Mouse (Mus musculus) brain, embryonic 18.5 days (tissue): ENCODE measurements around the gene Olfr57.
"Not testable (repeated sequence)": the region's sequence is repeated elsewhere in the genome, so short reads cannot be mapped to it uniquely, and the experiment has no call there.

Experiments
- DNase-seq: peaks from one replicate; pipeline ENCODE4 v3.0.0-alpha.2; 2012; ENCODE audit warnings: low read depth, low spot score

The Olfr57 gene

GRCm38 (mm10) chr10:79028441-79028840 lies at the start of gene Olfr57:
Olfr57 (plus strand) TSS chr10:79028741.
- DNase-seq: no peak

DNA sequence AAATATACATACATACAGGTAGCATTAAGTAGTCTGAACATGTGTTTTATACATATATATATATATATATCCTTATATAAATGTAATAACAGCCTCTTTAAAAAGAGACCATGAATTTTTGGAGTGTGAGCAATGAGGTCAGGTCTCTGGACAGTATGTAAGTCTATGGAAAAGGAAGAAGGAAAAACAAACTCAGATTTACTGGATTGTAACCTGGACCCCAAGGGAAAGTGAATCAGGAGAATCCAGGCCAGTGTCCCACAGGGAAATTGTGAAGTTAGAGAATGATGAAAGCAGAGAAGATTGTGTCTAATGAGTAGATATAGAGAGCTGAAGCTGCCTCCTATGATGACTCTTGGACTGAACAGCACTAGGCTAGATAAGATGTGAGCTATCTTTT lies 47.8 kb upstream of the Olfr57 start, which contains the start of gene Olfr1352:
Gene Olfr1352 (plus strand): TSS at position 301 of the 400 bp plus-strand sequence.
- no peak for DNase-seq

GRCm38 (mm10) chr10:79012172-79012571 lies 16.4 kb upstream of the Olfr57 start, which contains the start of gene Olfr1351:
Olfr1351 (plus strand) TSS chr10:79012472.
- no peak for DNase-seq

GRCm38 (mm10) chr10:79042457-79042856 lies 13.9 kb downstream of the Olfr57 start:
- DNase-seq: not testable (repeated sequence)

DNA sequence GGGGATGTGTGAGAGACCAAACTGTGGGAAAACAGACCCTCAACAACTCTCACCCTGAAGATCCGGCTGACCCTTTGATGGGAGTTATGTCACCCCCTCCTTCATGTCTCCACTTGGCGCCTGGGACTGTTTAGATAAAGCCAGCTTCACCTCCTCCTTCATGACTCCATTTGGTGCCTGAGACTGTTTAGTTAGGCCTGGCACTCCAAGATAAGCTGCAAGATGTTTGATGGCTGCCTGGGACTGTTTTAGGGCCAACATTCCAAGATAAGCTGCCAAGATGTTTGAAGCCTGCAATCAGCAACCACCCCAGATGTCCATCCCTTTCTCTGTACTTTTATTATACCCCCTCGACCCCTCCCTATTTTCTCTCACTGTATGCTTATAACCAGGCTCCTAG lies 28.8 kb downstream of the Olfr57 start:
- DNase-seq: not testable (repeated sequence)
